Mouse (Mus musculus) embryo, embryonic 11 days (tissue): ENCODE data around the gene Dennd4a.

Experiments
- DNase-seq: peaks from one replicate; pipeline ENCODE4 v3.0.0-alpha.2; 2015

Gene Dennd4a

DNA sequence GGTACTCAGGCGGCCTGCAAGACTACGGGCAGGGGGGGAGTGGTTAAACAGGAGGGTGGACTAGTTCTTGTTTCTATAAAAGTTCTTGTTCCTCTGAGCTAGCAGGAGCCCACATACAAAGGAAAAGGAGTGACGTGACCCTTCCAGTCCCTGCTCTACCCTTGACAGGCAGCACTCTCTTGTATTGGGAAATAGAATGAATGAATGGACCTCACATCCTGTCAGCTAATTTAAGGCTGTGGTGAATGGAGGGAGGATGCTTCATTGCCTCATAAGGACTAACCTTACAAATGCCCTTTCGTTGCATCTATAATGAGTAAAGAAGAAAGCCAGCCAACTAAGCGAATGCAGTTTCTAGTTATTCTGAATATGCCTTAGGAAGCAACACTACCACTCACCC lies 114.6 kb downstream of the Dennd4a start:
- DNase-seq, result no peak

DNA sequence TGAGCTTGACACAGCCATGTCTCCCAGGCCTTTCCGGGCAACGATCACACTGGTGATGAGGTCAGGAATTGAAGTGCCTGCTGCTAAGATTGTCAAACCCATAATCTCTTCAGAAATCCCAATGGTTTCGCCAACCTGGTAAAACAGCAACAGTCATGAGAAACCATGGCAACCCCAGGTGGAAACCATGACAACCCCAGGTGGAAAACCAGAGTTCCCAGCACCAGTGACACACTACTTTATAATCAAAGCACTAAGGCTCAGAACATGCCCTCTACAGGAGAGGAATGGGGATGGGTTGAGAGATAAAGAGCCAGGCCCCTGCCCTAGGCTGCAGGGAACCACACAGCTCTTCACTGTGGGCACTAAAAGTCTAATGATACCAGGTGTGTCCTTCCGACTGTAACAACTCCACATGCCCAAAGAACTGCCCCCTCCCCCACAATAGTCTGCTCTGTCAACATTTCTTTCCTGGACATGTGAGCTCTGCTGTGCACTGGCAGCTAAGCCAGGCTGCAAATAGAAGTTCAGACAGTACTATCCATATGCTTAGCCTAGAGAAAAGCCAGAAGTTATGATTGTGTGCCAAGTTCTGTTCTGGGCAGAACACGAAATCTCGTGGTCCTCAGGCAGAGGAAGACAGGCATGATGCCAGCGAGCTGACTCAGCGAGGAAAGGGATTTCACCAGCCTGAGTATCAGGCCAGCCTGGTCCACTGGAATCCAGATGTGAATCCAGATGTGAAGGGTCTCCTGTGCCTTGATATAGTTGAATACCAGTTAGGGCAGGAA lies 115.3 kb downstream of the Dennd4a start:
- no peak for DNase-seq

DNA sequence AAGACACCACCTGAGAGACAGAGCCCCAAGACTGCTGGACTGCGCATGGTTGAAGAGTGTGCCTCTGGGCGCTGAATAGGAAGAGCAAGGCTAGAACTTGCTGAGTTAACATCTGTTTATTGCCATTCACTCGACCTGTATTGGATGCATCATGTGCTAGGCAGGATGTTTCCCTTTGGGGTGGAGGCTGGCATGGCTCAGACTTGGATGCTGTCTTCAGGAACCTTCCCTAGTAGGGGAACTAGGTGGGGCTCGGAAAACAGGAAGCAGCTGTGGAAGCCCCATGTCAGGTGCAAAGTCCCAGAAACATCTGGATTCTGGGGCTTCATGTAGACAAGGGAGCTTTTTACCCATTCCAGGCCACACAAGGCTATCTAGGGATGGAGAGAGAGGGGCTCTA lies 119.1 kb downstream of the Dennd4a start:
- DNase-seq, result no peak

DNA sequence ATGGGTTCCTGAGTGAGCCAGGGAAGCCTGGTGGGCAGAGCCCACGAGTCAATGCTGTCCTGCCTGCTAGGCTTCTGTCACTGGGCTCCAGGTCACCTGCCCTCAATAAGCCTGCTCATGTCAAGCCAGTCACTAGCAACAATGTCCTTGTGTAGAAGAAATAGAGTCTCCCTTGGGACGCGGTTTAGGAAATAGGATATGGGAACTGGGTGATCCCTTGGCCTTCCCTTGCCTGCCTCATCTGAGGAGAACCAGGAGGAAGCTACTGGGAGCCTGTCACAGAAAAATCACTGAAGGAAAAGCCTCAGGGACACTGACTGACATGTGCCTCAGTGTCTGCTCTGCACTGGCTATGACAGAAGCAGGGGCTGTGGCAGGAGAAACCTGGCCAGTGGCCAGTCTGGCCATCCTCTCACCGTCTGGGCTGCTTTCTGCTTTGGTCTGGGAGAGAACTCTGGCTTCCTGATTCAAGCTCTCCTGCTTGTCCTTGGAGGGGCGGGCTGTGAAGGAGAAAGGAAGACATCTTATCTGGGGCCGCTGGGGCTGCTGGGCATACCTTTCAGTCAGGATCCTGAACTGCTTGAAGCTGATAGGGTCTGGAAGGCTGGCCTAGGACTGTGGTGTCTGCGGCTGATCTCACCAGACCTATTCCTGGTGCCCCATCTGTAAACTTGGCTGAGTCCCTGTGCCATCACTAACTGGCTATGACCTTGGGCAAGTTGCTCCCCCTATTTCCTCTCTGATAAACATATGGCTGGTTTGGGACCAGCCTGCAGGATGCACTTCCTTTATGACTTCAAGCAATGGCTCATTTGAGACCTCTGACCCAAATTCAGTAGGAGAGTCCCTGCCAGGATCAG lies 120.8 kb downstream of the Dennd4a start:
- no peak for DNase-seq

DNA sequence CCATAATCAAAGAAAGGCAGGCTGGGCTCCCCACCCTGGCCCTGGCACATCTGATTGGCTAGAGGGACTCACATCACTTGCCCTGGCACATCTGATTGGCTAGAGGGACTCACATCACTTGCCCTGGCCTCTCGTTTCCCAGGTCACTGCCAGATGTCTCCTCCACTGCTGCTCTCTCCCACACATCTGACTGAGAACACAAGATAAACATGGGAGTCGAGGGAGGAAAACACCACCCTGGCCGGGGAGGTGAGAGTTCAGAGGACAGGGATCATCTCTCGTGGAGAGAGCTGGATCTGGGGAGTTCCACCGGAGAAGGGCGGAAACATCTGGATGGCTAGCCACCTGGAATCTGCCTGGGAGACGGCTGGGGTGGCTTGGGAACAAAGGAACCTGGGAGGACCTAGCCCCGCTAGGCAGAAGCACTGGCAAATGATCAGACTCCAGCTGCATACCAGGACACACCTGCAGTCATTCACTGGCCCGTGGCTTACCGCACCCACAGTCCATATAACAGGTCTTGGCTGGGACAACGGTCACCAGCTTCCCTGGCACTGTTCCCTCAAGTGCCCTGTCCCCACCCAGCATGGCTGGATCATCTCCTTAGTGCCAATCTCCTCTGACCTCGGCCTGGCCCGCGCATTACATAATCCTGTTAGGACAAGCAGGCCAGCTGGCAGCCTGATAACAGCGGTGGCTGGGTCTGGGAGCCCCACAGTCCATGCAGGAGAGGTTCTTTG lies 123.0 kb downstream of the Dennd4a start:
- peak; percentile 71 for DNase-seq

DNA sequence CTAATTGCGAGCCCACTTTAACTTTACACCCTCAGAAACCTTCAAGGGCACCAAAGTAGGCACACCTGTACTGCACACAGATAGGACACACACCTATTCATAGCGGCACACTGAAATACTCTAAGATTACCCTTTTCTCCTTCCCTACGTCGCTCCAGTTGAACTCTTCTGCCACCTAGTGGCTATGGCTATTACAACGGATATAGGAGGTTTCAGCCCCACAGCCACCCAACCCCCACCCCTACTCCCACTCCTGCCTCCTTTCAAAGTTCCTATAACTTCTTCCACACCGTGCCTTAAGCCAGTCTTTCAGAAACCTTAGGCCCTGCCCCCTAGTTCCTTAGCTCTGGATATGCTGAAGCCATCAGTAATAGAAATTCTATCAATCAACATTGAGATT lies 125.4 kb downstream of the Dennd4a start:
- peak; percentile 79 for DNase-seq

DNA sequence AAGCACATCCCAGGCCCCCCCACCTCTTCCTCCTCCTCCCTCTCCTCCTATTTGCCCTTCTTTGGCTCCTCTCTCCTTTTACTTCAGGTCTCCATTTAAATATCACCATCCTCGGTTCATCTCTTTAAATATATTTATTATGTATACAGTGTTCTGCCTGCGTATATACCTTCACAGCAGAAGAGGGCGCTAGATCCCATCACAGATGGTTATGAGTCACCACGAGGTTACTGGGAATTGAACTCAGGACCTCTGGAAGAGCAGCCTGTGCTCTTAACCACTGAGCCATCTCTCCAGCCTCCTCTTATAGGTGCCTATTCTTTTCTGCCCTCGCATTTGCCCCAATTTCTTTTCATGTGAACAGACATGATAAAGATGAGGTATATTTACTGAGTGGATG lies 126.4 kb downstream of the Dennd4a start:
- DNase-seq, result no peak

DNA sequence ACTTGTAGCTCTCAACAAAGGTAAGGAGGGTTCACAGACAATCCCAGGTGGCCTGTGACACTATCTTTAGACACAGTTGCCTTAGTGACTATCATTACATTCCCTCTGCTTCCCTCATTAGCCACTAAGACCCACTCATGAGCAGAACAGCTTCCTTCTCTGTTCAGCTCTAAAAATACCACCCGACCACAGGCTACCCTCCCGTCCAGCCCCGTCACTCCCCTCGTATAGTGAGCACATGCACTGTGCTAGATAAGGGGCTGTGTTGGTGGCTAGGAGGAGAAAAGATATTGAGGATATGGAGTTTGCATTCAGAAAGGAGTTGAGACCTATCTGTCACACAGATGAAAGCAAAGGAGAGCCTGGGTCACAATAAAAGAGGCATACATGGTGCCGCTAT lies 127.4 kb downstream of the Dennd4a start:
- no peak for DNase-seq

DNA sequence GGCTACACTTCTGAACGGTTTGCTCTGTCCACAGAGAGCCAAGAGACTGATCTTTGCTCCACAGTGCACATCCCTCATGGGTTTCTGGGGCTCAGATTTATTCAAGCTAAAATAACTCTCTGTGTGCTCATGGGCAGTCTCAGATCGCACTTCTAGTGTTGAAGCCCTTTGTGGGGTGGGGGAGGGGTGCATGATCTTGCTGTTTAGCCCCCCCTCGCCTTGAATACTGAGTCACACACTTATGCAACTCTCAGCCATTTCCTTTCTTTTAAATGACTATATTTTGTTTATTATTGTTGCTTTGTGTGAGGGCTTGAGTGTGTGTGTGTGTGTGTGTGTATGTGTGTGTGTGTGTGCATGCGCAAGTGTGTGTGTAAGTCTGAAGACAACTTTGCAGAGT lies 128.1 kb downstream of the Dennd4a start:
- DNase-seq, result no peak

DNA sequence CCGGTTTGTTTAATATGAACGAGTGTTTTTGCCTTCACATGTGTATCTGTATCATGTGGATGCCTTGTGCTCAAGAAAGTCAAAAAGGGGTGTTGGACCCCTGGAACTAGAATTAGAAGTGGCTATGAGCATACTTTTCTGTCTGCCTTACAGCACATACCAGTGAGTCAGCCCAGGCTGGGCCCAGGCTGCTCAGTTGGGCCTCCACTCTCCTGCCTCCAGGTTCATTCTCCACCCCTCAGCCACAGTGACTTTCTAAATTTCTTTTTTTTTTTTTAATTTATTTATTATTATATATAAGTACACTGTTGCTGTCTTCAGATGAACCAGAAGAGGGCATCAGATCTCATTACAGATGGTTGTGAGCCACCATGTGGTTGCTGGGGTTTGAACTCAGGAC lies 128.7 kb downstream of the Dennd4a start:
- no peak for DNase-seq

DNA sequence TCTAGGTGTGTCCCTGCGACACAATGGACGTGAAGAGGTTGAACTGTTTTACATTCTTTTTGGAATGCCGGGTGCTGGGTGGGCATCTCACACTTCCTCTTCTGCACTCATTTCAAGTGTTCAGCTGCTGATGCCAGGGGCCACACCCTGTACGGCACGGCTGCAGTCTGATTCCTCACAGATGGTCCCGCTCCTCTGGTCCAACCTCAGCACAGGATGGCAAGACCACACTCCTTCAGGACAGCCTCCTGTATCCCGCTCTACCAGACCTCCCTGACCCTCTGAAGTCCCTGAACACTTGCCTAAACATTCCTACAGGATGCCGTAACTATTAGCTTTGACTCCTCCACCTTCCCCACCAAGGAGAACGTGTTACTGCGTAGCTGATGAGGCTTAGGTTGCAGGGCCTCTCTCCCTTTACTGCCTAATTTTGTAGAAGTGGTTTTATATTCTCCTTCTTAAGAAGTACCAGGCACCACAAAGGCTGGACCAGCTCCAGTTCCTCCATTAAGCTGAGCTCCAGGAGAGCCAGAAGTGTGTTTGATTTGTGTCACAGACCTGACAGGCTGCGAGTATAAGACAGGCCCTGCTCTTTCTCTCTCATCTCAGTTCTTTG lies 129.7 kb downstream of the Dennd4a start:
- DNase-seq, result no peak

DNA sequence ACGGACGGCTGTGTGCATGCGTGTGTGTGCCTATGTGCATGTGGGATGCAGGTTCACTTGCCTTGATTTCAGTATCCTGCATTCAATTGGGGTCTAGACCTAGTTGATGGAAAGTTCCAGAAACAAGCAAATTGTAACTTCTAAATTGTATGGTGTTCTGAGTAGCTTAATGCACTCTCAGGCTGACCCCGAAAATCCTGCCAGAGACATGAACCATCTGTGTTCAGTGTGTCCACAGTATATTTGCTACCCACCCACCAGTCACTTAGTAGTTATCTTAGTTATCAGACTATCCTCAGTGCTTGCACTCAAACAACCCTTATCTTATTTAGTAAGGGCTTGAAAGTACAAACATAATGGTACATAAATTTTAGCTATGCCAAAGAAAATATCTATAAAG lies 130.5 kb downstream of the Dennd4a start:
- DNase-seq, result no peak

DNA sequence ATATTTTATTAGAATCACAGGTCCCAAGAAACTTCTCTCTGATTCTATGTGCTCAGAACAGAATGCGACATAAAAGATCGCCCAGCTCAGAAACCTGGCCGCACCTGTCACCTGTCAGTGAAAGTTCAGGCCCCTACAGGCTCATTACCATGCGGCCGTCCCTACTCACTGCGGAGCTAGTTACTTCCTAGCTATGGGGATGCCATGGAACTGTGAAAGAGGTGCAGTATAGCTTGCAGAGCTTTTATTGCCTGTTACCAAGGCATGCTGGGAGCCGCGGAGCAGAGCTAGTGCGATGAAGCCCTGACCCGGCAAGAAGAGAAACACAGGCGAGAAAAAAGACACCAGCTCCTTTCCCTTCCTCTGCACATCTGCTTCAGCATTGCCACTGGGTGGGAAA lies 132.9 kb downstream of the Dennd4a start:
- no peak for DNase-seq

DNA sequence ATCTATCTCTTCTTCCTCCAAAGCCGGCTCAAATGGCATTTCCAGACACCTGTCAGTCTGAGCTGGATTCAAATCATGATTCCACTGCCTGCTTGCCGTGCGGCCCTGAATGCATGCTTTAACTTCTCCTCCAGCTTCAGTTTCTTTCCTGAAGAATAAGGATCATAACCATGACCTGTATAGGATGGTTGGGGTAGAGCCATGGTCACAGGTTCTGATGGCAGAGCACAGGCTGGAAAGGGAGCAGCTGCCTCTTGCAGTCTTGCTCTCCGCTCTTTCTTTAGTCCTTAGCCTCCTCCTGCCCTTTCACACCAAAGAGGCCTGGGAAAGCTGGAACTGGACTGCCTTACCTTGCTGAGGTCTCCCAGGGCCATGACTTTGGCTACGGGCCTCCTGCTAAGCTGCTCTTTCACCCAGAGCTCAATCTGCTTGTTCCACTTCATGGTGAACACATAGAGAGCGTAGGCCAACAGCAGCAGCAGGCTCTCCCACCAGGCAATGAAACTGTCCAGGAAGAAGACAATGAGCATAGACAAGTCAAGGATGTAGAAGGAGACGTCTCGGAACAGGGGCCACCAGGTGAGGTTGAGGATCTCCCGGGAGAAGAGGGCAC lies 136.4 kb downstream of the Dennd4a start:
- DNase-seq, result no peak

DNA sequence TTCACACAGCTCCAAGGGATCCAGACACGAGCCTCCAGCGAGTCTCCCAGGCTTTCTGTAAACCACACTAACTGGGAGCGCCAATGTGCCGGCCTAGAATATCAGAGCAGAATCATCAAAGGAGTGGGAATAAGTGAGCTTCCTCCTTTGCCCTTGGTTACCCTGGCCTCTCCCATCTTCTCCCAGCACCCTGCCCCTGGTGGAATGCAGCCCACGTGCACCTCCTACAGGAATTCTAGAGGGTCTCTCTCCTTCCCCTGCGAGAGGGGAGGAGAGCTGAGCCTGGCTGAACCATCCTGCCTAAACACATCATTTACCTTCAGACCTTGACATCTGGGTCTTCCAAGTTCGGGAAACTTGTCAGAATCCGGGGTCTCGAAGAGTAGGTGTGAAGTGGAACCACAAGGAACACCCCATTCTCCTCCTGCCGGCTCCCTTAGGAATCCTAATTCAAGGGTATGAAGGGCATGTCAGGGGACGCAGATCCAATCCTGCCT lies 140.1 kb downstream of the Dennd4a start, which contains the start of gene Slc24a1:
Gene Slc24a1, minus strand, starts transcription at position 447 of the 497 bp plus-strand sequence.
- DNase-seq, result no peak

DNA sequence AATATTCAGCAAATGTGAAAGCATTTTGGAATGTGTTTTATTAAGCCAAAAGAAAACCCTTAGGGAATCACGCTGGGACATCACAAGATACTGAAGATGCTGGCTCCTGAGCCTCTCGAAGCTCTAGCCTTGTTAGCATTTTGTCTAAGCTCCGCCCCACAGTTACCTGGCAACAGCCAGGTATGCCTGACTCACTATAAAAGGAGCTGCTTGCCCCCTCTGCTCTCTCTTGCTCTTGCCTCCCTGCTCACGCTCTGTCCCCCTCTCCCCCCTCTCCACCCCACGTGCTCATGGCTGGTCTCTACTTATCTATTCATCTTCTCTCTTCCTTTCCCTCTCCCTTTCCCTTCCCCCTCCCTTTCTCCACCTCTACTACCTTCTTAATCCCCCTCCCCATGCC lies 140.9 kb downstream of the Dennd4a start:
- DNase-seq, result no peak

DNA sequence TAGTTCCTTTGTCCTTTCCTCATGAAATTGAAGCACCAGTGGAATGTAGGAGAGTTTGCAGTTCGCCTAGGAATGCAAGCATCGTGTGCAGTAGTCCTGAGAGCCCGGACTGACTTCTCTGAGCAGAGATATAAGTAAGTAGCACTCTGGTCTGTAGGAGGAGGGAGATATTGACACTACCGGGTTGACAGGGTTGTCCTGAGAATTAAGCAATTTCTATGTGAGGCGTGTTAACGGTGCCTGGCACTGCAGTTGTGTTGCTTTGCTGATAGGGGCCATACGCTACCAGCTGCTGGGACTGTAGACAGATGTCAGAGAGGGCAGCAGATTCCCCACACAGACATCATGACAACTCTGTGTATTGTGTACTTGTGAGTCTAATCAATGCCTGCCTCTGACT lies 142.1 kb downstream of the Dennd4a start:
- no peak for DNase-seq

DNA sequence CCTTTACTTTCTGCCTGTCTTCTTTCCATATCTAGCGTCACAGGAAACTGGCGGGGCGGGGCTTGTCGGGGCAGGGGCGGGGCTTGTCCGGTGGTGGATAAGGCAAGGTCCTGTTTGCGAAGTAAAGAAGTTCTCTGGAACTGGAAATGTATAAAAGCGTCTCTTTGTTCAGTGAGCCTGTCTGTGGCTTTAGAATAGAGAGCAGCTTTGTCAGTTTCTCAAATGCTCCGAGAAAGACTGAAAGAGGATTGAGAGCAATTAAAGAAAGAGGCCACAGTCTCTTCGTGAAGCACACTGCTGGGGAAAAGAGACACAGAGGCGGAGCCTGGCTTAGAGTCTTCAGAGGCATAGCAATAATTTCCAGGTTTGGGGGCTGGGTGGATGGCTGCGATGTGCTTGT lies 145.2 kb downstream of the Dennd4a start:
- DNase-seq, result peak; percentile 37

DNA sequence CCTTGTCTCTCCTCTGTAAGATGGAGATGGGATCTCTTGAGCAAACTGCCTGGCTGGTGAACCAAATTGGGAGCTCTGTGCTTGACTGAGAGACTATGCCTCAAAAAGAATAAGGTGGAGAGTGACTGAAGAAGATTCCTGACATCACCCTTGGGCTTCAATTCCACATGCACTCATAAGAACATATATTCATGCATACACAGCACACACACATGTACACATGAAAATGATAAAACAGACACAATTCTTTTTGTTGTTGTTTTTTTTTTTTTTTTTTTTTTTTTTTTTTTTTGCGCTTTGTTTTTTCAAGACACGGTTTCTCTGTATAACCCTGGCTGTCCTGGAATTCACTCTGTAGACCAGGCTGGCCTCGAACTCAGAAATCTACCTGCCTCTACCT lies 146.1 kb downstream of the Dennd4a start:
- no peak for DNase-seq

DNA sequence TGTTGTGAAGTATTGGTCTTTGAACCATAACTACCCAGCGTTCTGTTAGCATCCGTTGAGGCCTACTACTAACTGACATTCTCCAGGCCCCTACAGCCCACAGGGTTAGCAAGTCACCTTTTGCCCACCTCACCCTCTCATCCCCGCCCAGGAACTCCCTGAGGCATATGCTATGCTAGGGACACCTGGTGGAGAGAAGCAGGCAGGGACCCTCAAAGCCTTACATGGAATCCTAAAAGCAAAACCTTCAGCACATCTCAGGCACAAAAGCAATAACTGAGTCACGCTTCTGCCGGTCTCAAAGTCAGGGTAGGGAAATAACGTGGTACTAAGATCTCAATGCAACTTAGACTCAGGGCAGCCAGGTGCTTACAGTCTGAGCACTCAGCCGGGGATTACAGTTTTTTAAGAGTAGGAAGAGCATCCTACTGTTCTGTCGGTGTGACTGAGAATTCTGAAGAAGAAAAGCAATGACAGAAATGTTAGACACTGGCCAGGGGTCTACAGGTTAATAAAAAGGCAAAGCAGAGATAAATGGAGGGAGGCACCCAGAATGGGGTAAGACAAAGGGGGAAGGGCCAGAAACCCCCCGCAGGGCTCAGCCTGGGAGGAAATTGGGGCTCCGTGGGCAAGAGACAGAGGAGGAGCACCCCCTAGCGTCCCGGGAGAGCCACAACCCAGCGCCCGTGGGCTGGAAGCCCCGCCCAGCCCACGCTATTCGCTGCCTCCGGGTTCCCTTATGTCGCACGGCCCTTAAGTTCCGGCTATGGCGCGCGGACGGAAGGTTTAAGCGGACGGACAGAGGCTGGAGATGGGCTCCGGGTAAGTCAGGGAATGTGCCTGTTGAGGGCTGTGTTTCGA lies 149.2 kb downstream of the Dennd4a start, which contains the start of gene Ints14:
Gene Ints14, plus strand, starts transcription at position 789 of the 861 bp plus-strand sequence.
- DNase-seq, result peak; percentile 97

DNA sequence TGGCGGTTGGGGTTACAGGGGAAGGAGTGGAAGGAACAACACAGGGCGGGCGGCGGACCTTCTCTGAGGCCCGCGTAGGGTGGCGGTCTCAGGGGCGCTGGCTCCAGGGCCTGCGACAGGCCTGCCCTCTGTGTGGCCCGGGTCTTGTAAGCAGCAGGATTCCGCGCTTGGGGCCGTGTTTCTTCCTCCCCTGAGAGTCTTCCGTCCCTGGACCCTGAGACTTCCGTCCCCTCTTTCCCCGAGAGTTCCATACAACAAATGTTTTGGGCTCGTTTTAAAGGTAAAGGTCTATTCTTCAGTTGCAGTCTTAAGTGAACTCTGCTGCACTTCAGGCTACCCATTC lies 149.8 kb downstream of the Dennd4a start:
- DNase-seq, result no peak
